Mouse (Mus musculus): Measurements from ENCODE around the gene Creld2.

The Creld2 gene

GRCm38 (mm10) chr15:88851507-88852149 is 32.2 kb downstream of the Creld2 start:
- no peak for DNase-seq (ENCODE audit: low spot score)

- no peak for DNase-seq (ENCODE audit: low spot score)
Measured at GRCm38 (mm10) chr15:88853106-88853505, 33.7 kb downstream of the Creld2 start.

GRCm38 (mm10) chr15:88854119-88854968 is 34.9 kb downstream of the Creld2 start:
- DNase-seq (ENCODE audit: low spot score) = no peak

- DNase-seq (ENCODE audit: low spot score) = no peak
Measured at GRCm38 (mm10) chr15:88854969-88855830, 35.8 kb downstream of the Creld2 start.

- no peak for DNase-seq (ENCODE audit: low spot score)
Measured at GRCm38 (mm10) chr15:88855896-88856417, 36.5 kb downstream of the Creld2 start.

GRCm38 (mm10) chr15:88856613-88857012 is 37.2 kb downstream of the Creld2 start:
- no peak for DNase-seq (ENCODE audit: low spot score)

GRCm38 (mm10) chr15:88857361-88857760 is 37.9 kb downstream of the Creld2 start:
- DNase-seq (ENCODE audit: low spot score) = no peak

- DNase-seq (ENCODE audit: low spot score) = no peak
Measured at GRCm38 (mm10) chr15:88858141-88858541, 38.7 kb downstream of the Creld2 start.

- no peak for DNase-seq (ENCODE audit: low spot score)
Measured at GRCm38 (mm10) chr15:88858707-88859106, 39.3 kb downstream of the Creld2 start.

- no peak for DNase-seq (ENCODE audit: low spot score)
Measured at GRCm38 (mm10) chr15:88859206-88859970, 39.9 kb downstream of the Creld2 start.

DNA sequence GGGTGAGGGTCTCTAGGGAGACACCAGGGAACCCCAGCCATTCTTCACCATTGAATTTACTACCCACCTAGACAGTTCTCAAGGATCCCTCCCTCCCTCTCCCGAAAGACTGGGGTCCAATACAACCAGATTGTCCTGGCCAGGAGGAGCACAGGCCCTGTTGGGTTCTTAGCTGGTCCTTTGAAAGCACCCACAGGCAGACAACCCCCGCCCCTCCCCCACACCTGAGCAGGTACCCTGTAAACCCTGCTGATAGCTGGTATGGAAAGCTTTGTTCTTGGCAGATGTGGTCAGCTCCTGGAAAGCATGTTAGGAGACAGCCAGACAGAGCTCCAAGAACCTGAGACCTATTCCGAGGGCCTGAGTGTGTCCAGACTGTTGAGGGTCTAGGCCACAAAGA is 41.3 kb downstream of the Creld2 start:
- DNase-seq (ENCODE audit: low spot score) = no peak

DNA sequence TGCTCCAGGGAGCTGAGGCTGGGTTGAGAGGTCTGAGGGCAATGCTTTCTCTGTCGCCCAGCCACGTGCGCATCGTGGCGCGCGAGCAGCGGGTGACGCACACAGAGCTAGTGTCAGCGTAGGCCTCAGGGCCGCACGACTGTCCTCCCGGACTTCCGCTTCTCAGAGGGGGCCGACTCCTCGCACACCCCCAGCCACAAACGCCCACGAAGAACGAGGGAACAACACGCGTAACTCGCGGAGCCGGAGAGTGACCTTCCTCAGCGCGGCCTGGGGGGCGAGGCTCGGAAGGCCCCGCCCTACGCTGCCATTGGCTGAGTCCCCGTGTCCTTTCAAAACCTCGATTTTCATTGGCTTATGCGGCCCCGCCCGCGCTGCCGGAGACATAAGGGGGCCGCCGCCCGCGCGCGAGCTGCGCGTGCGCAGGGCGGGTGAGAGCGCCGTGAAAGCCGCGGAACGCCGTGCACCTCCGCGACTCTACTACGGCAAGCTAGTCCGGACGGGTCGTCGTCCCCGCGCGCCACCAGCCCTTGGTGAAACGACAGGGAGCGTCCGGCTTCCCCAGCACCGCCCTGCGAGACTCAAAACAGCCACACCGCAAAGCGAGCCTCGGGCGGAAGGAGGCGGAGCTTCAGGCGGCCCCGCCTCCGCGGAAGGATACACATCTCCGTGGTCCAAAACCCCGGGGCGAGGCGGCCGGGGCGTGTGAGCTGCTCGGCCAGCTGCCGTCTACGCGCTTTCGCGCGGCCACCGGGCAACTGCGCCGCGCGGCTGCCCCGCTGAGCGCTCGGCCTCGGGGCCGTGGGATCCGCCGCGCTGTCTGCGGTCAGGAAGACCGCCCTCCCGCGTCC is 42.6 kb downstream of the Creld2 start, which contains the start of gene Pim3:
Gene Pim3 (plus strand): TSS at position 415 of the 851 bp plus-strand sequence.
- DNase-seq (ENCODE audit: low spot score) = peak; percentile 87

GRCm38 (mm10) chr15:88862881-88863694 is 43.6 kb downstream of the Creld2 start:
- peak; percentile 31 for DNase-seq (ENCODE audit: low spot score)

DNA sequence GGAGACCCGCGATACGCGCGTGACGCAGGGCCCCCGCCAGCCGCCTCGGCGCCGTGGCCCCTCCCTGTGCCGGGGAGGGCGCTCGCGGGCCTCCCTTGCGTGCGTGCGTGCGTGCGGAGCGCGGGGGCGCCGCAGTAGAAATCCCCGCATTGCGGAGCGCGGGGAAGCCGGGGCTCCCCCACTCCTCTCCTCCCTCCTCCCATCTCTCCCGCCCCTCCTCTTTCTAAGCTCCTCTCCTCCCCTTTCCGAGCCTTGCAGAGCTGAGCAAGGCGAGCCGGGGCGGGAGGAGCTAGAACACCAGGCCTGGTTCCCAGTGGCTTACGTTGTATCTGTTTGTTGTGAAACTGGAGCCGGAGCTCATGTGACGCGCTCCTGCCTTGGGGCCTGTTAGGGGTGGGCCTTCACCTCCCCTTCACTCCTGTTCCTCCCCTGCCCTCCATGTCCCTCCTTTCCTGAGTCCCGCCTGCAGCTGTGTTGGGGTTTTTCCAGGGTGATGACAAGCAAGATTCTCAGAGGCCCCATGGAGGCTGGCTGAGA is 44.3 kb downstream of the Creld2 start:
- DNase-seq (ENCODE audit: low spot score) = peak; percentile 33

- no peak for DNase-seq (ENCODE audit: low spot score)
Measured at GRCm38 (mm10) chr15:88864270-88865030, 45.0 kb downstream of the Creld2 start.

DNA sequence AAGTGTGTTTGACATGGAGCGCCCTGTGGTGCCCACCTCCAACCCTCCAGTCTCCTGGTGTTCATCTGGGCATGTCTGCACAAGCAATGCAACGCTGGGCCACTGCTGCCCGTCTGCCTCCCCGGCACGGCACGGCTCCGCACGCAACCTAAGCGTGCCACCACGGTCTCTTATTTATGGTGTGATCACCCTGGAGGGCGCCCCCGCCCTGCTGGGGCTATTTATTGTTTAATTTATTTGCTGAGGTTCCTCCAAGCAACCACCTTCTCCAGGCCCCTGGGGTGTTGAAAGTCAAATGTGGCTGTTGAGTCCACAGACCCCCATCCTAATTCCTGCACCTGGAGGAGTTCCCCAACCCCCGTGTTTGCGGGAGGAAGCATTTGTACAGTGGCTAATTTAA is 45.6 kb downstream of the Creld2 start:
- no peak for DNase-seq (ENCODE audit: low spot score)

- DNase-seq (ENCODE audit: low spot score) = no peak
Measured at GRCm38 (mm10) chr15:88865888-88866695, 46.6 kb downstream of the Creld2 start.

DNA sequence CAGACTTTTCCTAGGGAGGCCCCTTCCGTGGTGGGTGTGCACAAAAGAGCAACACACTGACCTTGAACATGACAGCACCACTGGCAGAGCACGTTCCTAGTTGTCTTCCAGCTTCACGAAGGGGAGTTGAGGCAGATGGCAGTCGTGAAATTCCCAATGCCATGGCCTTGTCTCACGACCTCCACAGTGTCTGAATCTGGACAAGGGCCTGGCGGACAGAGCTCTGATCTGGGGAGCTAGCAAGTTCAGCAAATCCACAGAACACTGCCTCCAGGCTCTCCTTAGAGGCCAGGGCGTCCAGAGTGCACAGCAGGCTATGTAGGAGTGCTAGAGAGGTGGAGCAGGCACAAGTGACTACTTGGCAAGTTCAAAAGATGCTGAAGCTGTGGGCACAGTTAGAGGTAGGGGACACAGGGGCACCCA is 47.5 kb downstream of the Creld2 start:
- DNase-seq (ENCODE audit: low spot score) = no peak

Measured in spleen, adult 12 weeks (tissue).